Mouse (Mus musculus) neural tube, embryonic 13.5 days (tissue): Measurements from ENCODE around the gene Zeb2. TPM values are rescaled to one million over a fixed set of nuclear protein-coding genes. Genes with fewer than 3 reads are reported as not detected.
"Not testable (repeated sequence)": the region's sequence is repeated elsewhere in the genome, so short reads cannot be mapped to it uniquely, and the experiment has no call there.

ENCODE experiments used
- ATAC-seq: fragments of 200-750 bp; cut with Nextera tagmentation; 2 replicates; pipeline ENCODE4 v1.8.0; 2017; ENCODE audit warnings: low read depth, mild to moderate bottlenecking, moderate TSS enrichment, moderate library complexity
- H3K27ac ChIP-seq: fragments of 300-500 bp; sonication (generic); replicated peaks from 2 replicates; pipeline ENCODE4 v1.5.1; 2015; ENCODE audit warnings: moderate library complexity, mild to moderate bottlenecking, inconsistent platforms
- H3K27me3 ChIP-seq: fragments of 300-500 bp; sonication (generic); 2 replicates; pipeline ENCODE4 v1.6.1; 2015; ENCODE audit warnings: mild to moderate bottlenecking, inconsistent platforms
- H3K36me3 ChIP-seq: fragments of 300-500 bp; sonication (generic); 2 replicates; pipeline ENCODE4 v1.6.1; 2015; ENCODE audit warnings: mild to moderate bottlenecking, inconsistent platforms
- H3K4me1 ChIP-seq: fragments of 300-500 bp; sonication (generic); replicated peaks from 2 replicates; pipeline ENCODE4 v1.6.1; 2015; ENCODE audit warnings: inconsistent platforms
- H3K4me2 ChIP-seq: fragments of 300-500 bp; sonication (generic); 2 replicates; pipeline ENCODE4 v1.6.1; 2015; ENCODE audit warnings: inconsistent platforms, mild to moderate bottlenecking, moderate library complexity
- H3K4me3 ChIP-seq: fragments of 300-500 bp; sonication (generic); 2 replicates; pipeline ENCODE4 v1.5.1; 2015; ENCODE audit warnings: mild to moderate bottlenecking, inconsistent platforms
- H3K9ac ChIP-seq: fragments of 300-500 bp; sonication (generic); 2 replicates; pipeline ENCODE4 v1.6.1; 2015; ENCODE audit warnings: moderate library complexity, mild to moderate bottlenecking, inconsistent platforms
- H3K9me3 ChIP-seq: fragments of 300-500 bp; sonication (generic); 2 replicates; pipeline ENCODE4 v1.6.1; 2016; ENCODE audit warnings: inconsistent platforms
- WGBS: fragments of 180-500 bp; shearing (Covaris S2); methylation state at CpG from one replicate; pipeline ENCODE4 v1.1.7; 2015; 5-methylcytosine and 5-hydroxymethylcytosine counted together
- polyA plus RNA-seq: library from polyadenylated mRNA; unstranded; fragments of >200 nt; fragmentation: Nextera tagmentation; extraction: Ambion mirVana; gene quantifications from 2 replicates; pipeline ENCODE4 v1.2.1, GENCODE M21; 2015

Gene Zeb2
- polyA plus RNA-seq, 1 experiment from 2014 or later: 48.9 TPM

GRCm38 (mm10) chr2:45123490-45123889 is 6.3 kb upstream of the Zeb2 start:
- Histone ChIP-seq H3K4me3 (no peak overlapping the region), H3K27ac (no peak overlapping the region), H3K27me3 (no peaks in the 10 kb centered on the region), H3K36me3 (no peaks in the 10 kb centered on the region), H3K9ac (no peak overlapping the region), H3K4me1 (no peaks in the 10 kb centered on the region), H3K4me2 (no peak overlapping the region), H3K9me3 (no peaks in the 10 kb centered on the region)
- whole genome bisulfite sequencing: 65% methylated on average over 5 of the region's 5 CpGs
- no peak for ATAC-seq

- no peak for ATAC-seq
- H3K27me3 ChIP-seq: no peaks in the 10 kb centered on the region
- H3K9me3 ChIP-seq: no peaks in the 10 kb centered on the region
- H3K4me2 ChIP-seq: no peak overlapping the region
- no peak overlapping the region for H3K9ac ChIP-seq
- no peak overlapping the region for H3K4me3 ChIP-seq
- no peak overlapping the region for H3K27ac ChIP-seq
- peaks cover 33% of the 10 kb centered on the region for H3K4me1 ChIP-seq
- no peaks in the 10 kb centered on the region for H3K36me3 ChIP-seq
- WGBS: 30% methylated on average over 3 of the region's 3 CpGs
Measured at GRCm38 (mm10) chr2:45118121-45118520, 926 bp upstream of the Zeb2 start.

- WGBS: 15% methylated on average over 7 of the region's 7 CpGs
- Histone ChIP-seq H3K27me3 (no peaks in the 10 kb centered on the region), H3K4me3 (peak overlapping the region; percentile 56), H3K4me1 (peaks cover 33% of the 10 kb centered on the region), H3K9ac (peak overlapping the region; percentile 84), H3K36me3 (no peaks in the 10 kb centered on the region), H3K9me3 (no peaks in the 10 kb centered on the region), H3K4me2 (peak overlapping the region; percentile 78), H3K27ac (peak overlapping the region; percentile 99)
- ATAC-seq: no peak
Measured at GRCm38 (mm10) chr2:45117592-45117991, 397 bp upstream of the Zeb2 start.

- peak; percentile 14; the same call in 1 of the 2 replicates for ATAC-seq
- Histone ChIP-seq H3K27ac (peak overlapping the region; percentile 99), H3K36me3 (no peaks in the 10 kb centered on the region), H3K9me3 (no peaks in the 10 kb centered on the region), H3K9ac (peak overlapping the region; percentile 84), H3K27me3 (no peaks in the 10 kb centered on the region), H3K4me3 (peak overlapping the region; percentile 56), H3K4me2 (peak overlapping the region; percentile 78), H3K4me1 (peaks cover 33% of the 10 kb centered on the region)
- under 1% methylated on average over 25 of the region's 25 CpGs for whole genome bisulfite sequencing
Measured at GRCm38 (mm10) chr2:45116531-45117024, 617 bp downstream of the Zeb2 start.

- WGBS: under 1% methylated on average over 23 of the region's 23 CpGs
Measured at GRCm38 (mm10) chr2:45115720-45116495, 1.3 kb downstream of the Zeb2 start.

GRCm38 (mm10) chr2:45115211-45115610 is 2.0 kb downstream of the Zeb2 start:
- Histone ChIP-seq H3K36me3 (no peaks in the 10 kb centered on the region), H3K4me2 (peak overlapping the region; percentile 78), H3K9me3 (no peaks in the 10 kb centered on the region), H3K27me3 (no peaks in the 10 kb centered on the region), H3K9ac (peak overlapping the region; percentile 84), H3K27ac (peak overlapping the region; percentile 99), H3K4me3 (peak overlapping the region; percentile 56), H3K4me1 (peaks cover 36% of the 10 kb centered on the region)
- WGBS: 5% methylated on average over 6 of the region's 6 CpGs
- ATAC-seq: no peak

More at GRCm38 (mm10) chr2:45115720-45116495, 1.3 kb downstream of the Zeb2 start:
- H3K27ac ChIP-seq: peak overlapping the region; percentile 99
- 0 out of 2 replicates have a peak, but pooled peaks have one; percentile 20 for ATAC-seq
- H3K9me3 ChIP-seq: no peaks in the 10 kb centered on the region
- peak overlapping the region; percentile 78 for H3K4me2 ChIP-seq
- peak overlapping the region; percentile 56 for H3K4me3 ChIP-seq
- H3K27me3 ChIP-seq: no peaks in the 10 kb centered on the region
- H3K9ac ChIP-seq: peak overlapping the region; percentile 84
- no peaks in the 10 kb centered on the region for H3K36me3 ChIP-seq
- H3K4me1 ChIP-seq: peaks cover 36% of the 10 kb centered on the region

- Histone ChIP-seq H3K27ac (peak overlapping the region; percentile 99), H3K4me3 (no peak overlapping the region), H3K9me3 (no peaks in the 10 kb centered on the region), H3K36me3 (no peaks in the 10 kb centered on the region), H3K4me1 (peaks cover 36% of the 10 kb centered on the region), H3K27me3 (no peaks in the 10 kb centered on the region), H3K4me2 (peak overlapping the region; percentile 78), H3K9ac (peak overlapping the region; percentile 84)
- WGBS: 6% methylated on average over 2 of the region's 2 CpGs
- ATAC-seq: no peak
Measured at GRCm38 (mm10) chr2:45114596-45114995, 2.6 kb downstream of the Zeb2 start.

- Histone ChIP-seq H3K9ac (no peak overlapping the region), H3K36me3 (no peaks in the 10 kb centered on the region), H3K4me3 (peak overlapping the region; percentile 88; the same call in 1 of the 2 replicates), H3K9me3 (no peaks in the 10 kb centered on the region), H3K27me3 (no peaks in the 10 kb centered on the region), H3K4me1 (peaks cover 36% of the 10 kb centered on the region), H3K27ac (peak overlapping the region; percentile 99; the same call in 1 of the 2 replicates), H3K4me2 (peak overlapping the region; percentile 78)
- 15% methylated on average over 3 of the region's 3 CpGs for WGBS
- ATAC-seq: no peak
Measured at GRCm38 (mm10) chr2:45113912-45114311, 3.3 kb downstream of the Zeb2 start.

GRCm38 (mm10) chr2:45112891-45113683 is 4.1 kb downstream of the Zeb2 start:
- ATAC-seq: no peak
- no peaks in the 10 kb centered on the region for H3K9me3 ChIP-seq
- no peaks in the 10 kb centered on the region for H3K36me3 ChIP-seq
- peaks cover 42% of the 10 kb centered on the region for H3K4me1 ChIP-seq
- H3K27me3 ChIP-seq: no peaks in the 10 kb centered on the region
- H3K27ac ChIP-seq: peak overlapping the region; percentile 99
- H3K4me2 ChIP-seq: peak overlapping the region; percentile 78
- H3K4me3 ChIP-seq: peak overlapping the region; percentile 88
- peak overlapping the region; percentile 99 for H3K9ac ChIP-seq
- WGBS: under 1% methylated on average over 24 of the region's 25 CpGs

GRCm38 (mm10) chr2:45112021-45112747 is 5.0 kb downstream of the Zeb2 start:
- no peaks in the 10 kb centered on the region for H3K36me3 ChIP-seq
- no peak for ATAC-seq
- 1% methylated on average over 9 of the region's 9 CpGs for WGBS
- H3K4me2 ChIP-seq: peak overlapping the region; percentile 78
- no peaks in the 10 kb centered on the region for H3K9me3 ChIP-seq
- peak overlapping the region; percentile 99 for H3K9ac ChIP-seq
- H3K4me3 ChIP-seq: peak overlapping the region; percentile 88
- H3K27me3 ChIP-seq: no peaks in the 10 kb centered on the region
- H3K4me1 ChIP-seq: peaks cover 51% of the 10 kb centered on the region
- peak overlapping the region; percentile 99 for H3K27ac ChIP-seq

- WGBS: under 1% methylated on average over 3 of the region's 3 CpGs
- not testable (repeated sequence) for H3K9me3 ChIP-seq, ATAC-seq, H3K36me3 ChIP-seq, H3K27me3 ChIP-seq
- peak overlapping the region; percentile 99 for H3K9ac ChIP-seq
- H3K4me3 ChIP-seq: peak overlapping the region; percentile 88
- H3K27ac ChIP-seq: peak overlapping the region; percentile 99
- peaks cover 57% of the 10 kb centered on the region for H3K4me1 ChIP-seq
- H3K4me2 ChIP-seq: peak overlapping the region; percentile 78
Measured at GRCm38 (mm10) chr2:45111571-45111970, 5.6 kb downstream of the Zeb2 start.
